Mouse (Mus musculus) adrenal gland, adult (tissue): Measurements from ENCODE around the gene D630003M21Rik.

ENCODE experiments used
- DNase-seq, 2 experiments: peaks; one replicate each; pipeline ENCODE4 v3.0.0; 2022 to 2023; ENCODE audit warnings: low spot score in 1 of 2; ENCODE audit not compliant: inconsistent age in 2 of 2

Gene D630003M21Rik

GRCm38 (mm10) chr2:158238101-158238500 is 9.1 kb upstream of the D630003M21Rik start:
- peak; percentile 50 to 68 for DNase-seq

- DNase-seq, result peak in 1 of 2 experiments; percentile 21
These were observed 7.7 kb upstream of the D630003M21Rik start for GRCm38 (mm10) chr2:158236698-158237097.

GRCm38 (mm10) chr2:158233106-158233505 is 4.1 kb upstream of the D630003M21Rik start:
- DNase-seq, result peak in 1 of 2 experiments; percentile 58

GRCm38 (mm10) chr2:158232414-158232813 is 3.4 kb upstream of the D630003M21Rik start:
- DNase-seq, result no peak

GRCm38 (mm10) chr2:158231071-158231470 is 2.0 kb upstream of the D630003M21Rik start:
- DNase-seq, result no peak

- DNase-seq, result no peak
These were observed 1.6 kb upstream of the D630003M21Rik start for GRCm38 (mm10) chr2:158230617-158231016.

- no peak for DNase-seq
These were observed 476 bp upstream of the D630003M21Rik start for GRCm38 (mm10) chr2:158229503-158229892.

GRCm38 (mm10) chr2:158225301-158225700 is 3.7 kb downstream of the D630003M21Rik start:
- DNase-seq, result peak; percentile 62 to 73

GRCm38 (mm10) chr2:158223497-158223896 is 5.5 kb downstream of the D630003M21Rik start:
- DNase-seq, result no peak

GRCm38 (mm10) chr2:158222664-158223063 is 6.4 kb downstream of the D630003M21Rik start:
- DNase-seq, result peak; percentile 44 to 52

- DNase-seq, result no peak
These were observed 7.5 kb downstream of the D630003M21Rik start for GRCm38 (mm10) chr2:158221446-158222084.

GRCm38 (mm10) chr2:158219562-158219961 is 9.5 kb downstream of the D630003M21Rik start:
- no peak for DNase-seq

- DNase-seq, result no peak
These were observed 12.5 kb downstream of the D630003M21Rik start for GRCm38 (mm10) chr2:158216510-158216909.

GRCm38 (mm10) chr2:158215283-158216117 is 13.5 kb downstream of the D630003M21Rik start:
- no peak for DNase-seq

- no peak for DNase-seq
These were observed 17.1 kb downstream of the D630003M21Rik start for GRCm38 (mm10) chr2:158211764-158212471.

GRCm38 (mm10) chr2:158210958-158211357 is 18.1 kb downstream of the D630003M21Rik start:
- DNase-seq, result no peak

- peak in 1 of 2 experiments; percentile 60 for DNase-seq
These were observed 18.5 kb downstream of the D630003M21Rik start for GRCm38 (mm10) chr2:158210503-158210902.

GRCm38 (mm10) chr2:158209776-158210175 is 19.2 kb downstream of the D630003M21Rik start:
- DNase-seq, result no peak

- peak; percentile 72 to 91 for DNase-seq
These were observed 21.2 kb downstream of the D630003M21Rik start for GRCm38 (mm10) chr2:158207848-158208247.

GRCm38 (mm10) chr2:158204114-158204513 is 24.9 kb downstream of the D630003M21Rik start:
- peak; percentile 78 to 92 for DNase-seq

GRCm38 (mm10) chr2:158203686-158204085 is 25.3 kb downstream of the D630003M21Rik start:
- no peak for DNase-seq
